Mouse (Mus musculus) stomach, postnatal 0 days (tissue): ENCODE measurements at regions not wholly inside any gene's neighbourhood (a gene's known extent, or its start where the extent isn't known, plus 50 kb on each side); places are given as distances from the start of the nearest gene placed in this dataset.

Source experiments
- ATAC-seq: fragments of 200-750 bp; cut with Nextera tagmentation; 2 replicates; pipeline ENCODE4 v1.8.0; 2017; ENCODE audit not compliant: low FRiP score, low TSS enrichment
- DNase-seq: peaks from one replicate; pipeline ENCODE4 v3.0.0-alpha.2; 2016; ENCODE audit warnings: low spot score
- H3K27ac ChIP-seq: fragments of 300-500 bp; sonication (generic); replicated peaks from 2 replicates; pipeline ENCODE4 v1.5.1; 2014; ENCODE audit warnings: mild to moderate bottlenecking, control low read depth
- H3K27me3 ChIP-seq: fragments of 300-500 bp; sonication (generic); 2 replicates; pipeline ENCODE4 v1.6.1; 2014; ENCODE audit warnings: low read length; ENCODE audit not compliant: control insufficient read depth, insufficient read depth
- H3K36me3 ChIP-seq: fragments of 300-500 bp; sonication (generic); 2 replicates; pipeline ENCODE4 v1.6.1; 2014; ENCODE audit warnings: low read length, mixed read lengths; ENCODE audit not compliant: control insufficient read depth, insufficient read depth
- H3K4me1 ChIP-seq: fragments of 300-500 bp; sonication (generic); replicated peaks from 2 replicates; pipeline ENCODE4 v1.6.1; 2014; ENCODE audit warnings: antibody characterized with exemption; ENCODE audit not compliant: control insufficient read depth, insufficient read depth
- H3K4me2 ChIP-seq: fragments of 300-500 bp; sonication (generic); replicated peaks from 2 replicates; pipeline ENCODE4 v1.6.1; 2014; ENCODE audit warnings: low read depth, mild to moderate bottlenecking, control low read depth, moderate library complexity
- H3K4me3 ChIP-seq: fragments of 300-500 bp; sonication (generic); 2 replicates; pipeline ENCODE4 v1.5.1; 2014; ENCODE audit warnings: low read depth, low read length, control low read depth
- H3K9ac ChIP-seq: fragments of 300-500 bp; sonication (generic); 2 replicates; pipeline ENCODE4 v1.6.1; 2014; ENCODE audit warnings: mild to moderate bottlenecking, low read length, control low read depth, mixed read lengths
- H3K9me3 ChIP-seq: fragments of 300-500 bp; sonication (generic); 2 replicates; pipeline ENCODE4 v1.6.1; 2016; ENCODE audit warnings: low read length; ENCODE audit not compliant: control insufficient read depth
- CTCF ChIP-seq: IDR thresholded peaks from 2 replicates; pipeline ENCODE4 v1.5.1; 2016; ENCODE audit warnings: antibody characterized with exemption, low read depth, mild to moderate bottlenecking, moderate library complexity
- EP300 ChIP-seq: optimal IDR thresholded peaks from 2 replicates; pipeline ENCODE3; 2016; ENCODE audit warnings: antibody characterized with exemption
- WGBS: fragments of 180-500 bp; shearing (Covaris S2); extraction: QIAGEN DNeasy Blood & Tissue Kit; methylation state at CpG from one replicate; pipeline ENCODE4 v1.1.7; 2014; 5-methylcytosine and 5-hydroxymethylcytosine counted together

GRCm38 (mm10) chr3:9920331-9920730, 167.6 kb upstream of the Gm9833 start:
- no peak for ATAC-seq
- Histone ChIP-seq H3K4me1 (no peaks in the 10 kb centered on the region), H3K27me3 (no peaks in the 10 kb centered on the region), H3K9ac (no peak overlapping the region), H3K9me3 (no peaks in the 10 kb centered on the region), H3K4me2 (no peak overlapping the region), H3K4me3 (no peak overlapping the region), H3K36me3 (no peaks in the 10 kb centered on the region), H3K27ac (no peak overlapping the region)
- TF ChIP-seq EP300, result no peak
- no peak for TF ChIP-seq CTCF
- DNase-seq, result no peak
- 90% methylated on average over 3 of the region's 3 CpGs for WGBS

- Histone ChIP-seq H3K27ac (no peak overlapping the region), H3K4me1 (no peaks in the 10 kb centered on the region), H3K4me3 (no peak overlapping the region), H3K9me3 (no peaks in the 10 kb centered on the region), H3K27me3 (no peaks in the 10 kb centered on the region), H3K4me2 (no peak overlapping the region), H3K9ac (no peak overlapping the region), H3K36me3 (no peaks in the 10 kb centered on the region)
- no peak for TF ChIP-seq EP300
- no peak for TF ChIP-seq CTCF
- DNase-seq (no peak), ATAC-seq (no peak)
- WGBS, result 91% methylated on average over 1 of the region's 1 CpGs
Observed at GRCm38 (mm10) chr3:9921730-9922129, 166.2 kb upstream of the Gm9833 start.

- WGBS, result 86% methylated on average over 10 of the region's 10 CpGs
- no peak overlapping the region for H3K27ac ChIP-seq
- DNase-seq (no peak), ATAC-seq (no peak)
- no peak overlapping the region for H3K4me2 ChIP-seq
- no peak for TF ChIP-seq EP300
- TF ChIP-seq CTCF, result no peak
- no peak overlapping the region for H3K4me3 ChIP-seq
- no peaks in the 10 kb centered on the region for H3K9me3 ChIP-seq
- no peaks in the 10 kb centered on the region for H3K36me3 ChIP-seq
- H3K4me1 ChIP-seq, result no peaks in the 10 kb centered on the region
- no peak overlapping the region for H3K9ac ChIP-seq
- no peaks in the 10 kb centered on the region for H3K27me3 ChIP-seq
Observed at GRCm38 (mm10) chr3:9922541-9923046, 165.3 kb upstream of the Gm9833 start.

- Histone ChIP-seq H3K9me3 (no peaks in the 10 kb centered on the region), H3K27ac (no peak overlapping the region), H3K4me1 (no peaks in the 10 kb centered on the region), H3K4me3 (no peak overlapping the region), H3K9ac (no peak overlapping the region), H3K27me3 (no peaks in the 10 kb centered on the region), H3K36me3 (no peaks in the 10 kb centered on the region), H3K4me2 (no peak overlapping the region)
- DNase-seq (no peak), ATAC-seq (no peak)
- TF ChIP-seq CTCF (no peak), EP300 (no peak)
- 90% methylated on average over 1 of the region's 1 CpGs for WGBS
Observed at GRCm38 (mm10) chr3:9924630-9925029, 163.3 kb upstream of the Gm9833 start.

- DNase-seq (no peak), ATAC-seq (no peak)
- Histone ChIP-seq H3K36me3 (no peaks in the 10 kb centered on the region), H3K9ac (no peak overlapping the region), H3K4me3 (no peak overlapping the region), H3K4me2 (no peak overlapping the region), H3K4me1 (no peaks in the 10 kb centered on the region), H3K9me3 (no peaks in the 10 kb centered on the region), H3K27me3 (no peaks in the 10 kb centered on the region), H3K27ac (no peak overlapping the region)
- 67% methylated on average over 8 of the region's 8 CpGs for WGBS
- no peak for TF ChIP-seq CTCF
- TF ChIP-seq EP300, result no peak
Observed at GRCm38 (mm10) chr3:9936853-9937441, 151.0 kb upstream of the Gm9833 start.

GRCm38 (mm10) chr3:9938651-9939050, 149.3 kb upstream of the Gm9833 start:
- Histone ChIP-seq H3K4me1 (no peaks in the 10 kb centered on the region), H3K9me3 (no peaks in the 10 kb centered on the region), H3K27ac (no peak overlapping the region), H3K9ac (no peak overlapping the region), H3K36me3 (no peaks in the 10 kb centered on the region), H3K27me3 (no peaks in the 10 kb centered on the region), H3K4me2 (no peak overlapping the region), H3K4me3 (no peak overlapping the region)
- 66% methylated on average over 1 of the region's 1 CpGs for WGBS
- no peak for DNase-seq
- ATAC-seq, result no peak
- TF ChIP-seq EP300 (no peak), CTCF (no peak)
